Mouse (Mus musculus): ENCODE data around the gene Larp1b.

DNA sequence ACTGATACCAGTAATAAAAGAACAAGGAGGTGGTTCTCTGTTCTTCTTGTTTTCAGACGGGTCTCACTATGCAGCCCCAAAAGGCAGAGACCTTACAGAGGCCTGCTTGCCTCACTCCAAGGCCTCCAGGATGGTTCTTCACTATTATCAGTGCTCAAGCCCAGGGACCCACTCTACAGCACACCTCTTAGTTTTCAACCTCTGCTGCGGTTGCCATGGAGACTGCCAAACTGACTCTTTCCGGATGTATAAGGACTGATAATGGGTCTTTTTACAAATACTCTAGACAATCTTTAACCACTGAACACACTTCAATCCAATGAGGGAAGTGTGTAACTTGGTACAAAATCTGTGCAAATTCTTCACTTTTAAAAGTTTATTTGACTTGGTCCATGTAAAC, 131.1 kb downstream of the Larp1b start:
- TF ChIP-seq CTCF (IDR thresholded peaks at IDR 0.05; ENCODE audit: extremely low read depth, insufficient read depth, low read length) (no peak), POLR2A (IDR thresholded peaks at IDR 0.05; ENCODE audit: extremely low read depth, insufficient read depth, low read length) (no peak)

Measured in cortical plate, adult 2 months (tissue).